Mouse (Mus musculus) kidney, postnatal 10 days (tissue): ENCODE results near the gene Tmem74b.

Experiments
- DNase-seq: peaks from one replicate; pipeline ENCODE4 v3.0.0; 2021; ENCODE audit warnings: mixed read lengths

The Tmem74b gene

DNA sequence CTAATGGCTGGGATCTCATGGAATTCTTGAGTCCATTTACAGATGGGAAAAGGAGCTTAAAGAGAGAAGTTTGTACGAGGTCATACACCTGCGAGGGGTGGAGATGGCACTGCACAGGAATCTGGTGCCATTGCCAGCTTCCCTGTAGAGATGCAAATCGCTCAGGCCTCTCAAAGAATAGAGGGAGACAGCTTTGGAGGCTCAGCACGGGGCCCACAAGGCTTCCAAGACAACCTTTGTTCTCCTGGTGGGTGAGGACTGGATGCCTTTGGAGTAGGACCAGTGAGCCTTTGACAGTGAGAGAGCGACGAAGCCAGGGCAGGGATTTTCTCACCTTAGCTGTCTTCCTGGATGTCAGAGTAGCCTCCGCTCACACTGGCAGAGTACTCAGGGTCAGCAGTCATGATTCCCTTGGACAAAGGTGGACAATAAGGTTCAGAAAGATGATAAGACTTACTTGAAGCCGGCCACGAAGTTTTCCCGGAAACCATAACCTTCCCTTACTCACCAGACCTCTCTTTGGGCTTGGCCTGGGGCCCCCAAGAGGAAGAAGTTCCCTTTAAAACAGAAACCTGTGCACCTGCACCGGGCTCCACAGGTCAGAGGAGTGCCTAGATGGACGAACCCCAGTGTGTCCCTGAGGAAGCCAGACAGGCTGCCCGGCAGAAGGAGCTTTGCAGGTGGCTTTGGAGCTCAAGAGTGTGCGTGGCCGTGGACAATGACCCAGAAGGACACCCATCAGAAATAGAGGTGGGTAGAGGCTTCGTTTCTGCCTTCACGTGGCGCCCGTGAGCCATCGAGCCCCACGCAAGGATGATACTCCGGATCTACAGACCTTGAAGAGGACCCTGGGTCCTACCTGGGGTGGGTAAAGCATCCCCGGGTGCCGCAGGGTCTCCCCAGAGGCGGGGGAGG is at the start of gene Tmem74b:
TSS of gene Tmem74b (plus strand) at position 778 of the 915 bp plus-strand sequence.
- peak; percentile 9 for DNase-seq

GRCm38 (mm10) chr2:151652053-151652452 is 49.8 kb upstream of the Tmem74b start:
- no peak for DNase-seq

DNA sequence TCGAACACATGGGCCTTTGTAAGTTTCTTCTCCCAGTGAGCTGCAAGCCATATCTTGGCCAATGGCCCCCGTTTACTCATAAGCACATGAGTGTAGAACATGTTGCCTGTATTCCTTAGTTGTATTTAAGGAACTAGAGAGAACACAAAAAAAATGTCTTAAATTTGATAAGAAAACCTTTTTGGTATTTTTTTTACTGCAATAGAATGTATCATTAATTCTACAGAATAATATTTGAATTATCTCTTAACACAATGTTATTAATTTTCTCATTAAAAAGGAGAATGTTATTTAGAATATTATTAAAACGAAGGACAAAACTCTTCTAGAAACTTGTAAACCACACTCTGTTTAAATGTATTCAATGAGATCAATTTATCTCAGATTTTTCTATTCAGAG is 33.4 kb upstream of the Tmem74b start, which contains the start of gene Rad21l:
TSS of gene Rad21l (minus strand) at position 101 of the 400 bp plus-strand sequence.
- DNase-seq = no peak

- DNase-seq = no peak
Observed at GRCm38 (mm10) chr2:151670026-151670967, 31.5 kb upstream of the Tmem74b start.

- no peak for DNase-seq
Observed at GRCm38 (mm10) chr2:151670968-151671329, 30.9 kb upstream of the Tmem74b start.

- no peak for DNase-seq
Observed at GRCm38 (mm10) chr2:151676234-151676633, 25.6 kb upstream of the Tmem74b start.

DNA sequence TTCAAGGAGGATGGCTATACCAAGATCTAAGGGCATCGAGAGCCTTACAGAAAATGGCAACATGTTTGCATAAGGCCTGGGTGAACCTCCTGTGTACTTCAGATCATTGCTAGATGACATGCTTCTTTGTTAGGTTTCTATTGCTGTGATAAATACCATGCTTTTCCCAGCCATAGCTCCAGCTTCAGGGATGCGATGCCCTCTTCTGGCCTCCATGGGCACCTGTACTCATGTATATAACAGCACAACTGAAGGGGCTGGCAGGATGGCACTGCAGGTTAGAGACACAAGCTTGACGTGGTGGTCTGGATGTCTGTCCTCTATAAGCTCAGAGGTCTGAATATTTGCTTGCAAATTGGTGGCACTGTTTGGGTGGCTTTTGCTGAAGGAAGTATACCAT is 19.5 kb upstream of the Tmem74b start:
- DNase-seq = peak; percentile 36

- DNase-seq = no peak
Observed at GRCm38 (mm10) chr2:151682976-151683375, 18.8 kb upstream of the Tmem74b start.

DNA sequence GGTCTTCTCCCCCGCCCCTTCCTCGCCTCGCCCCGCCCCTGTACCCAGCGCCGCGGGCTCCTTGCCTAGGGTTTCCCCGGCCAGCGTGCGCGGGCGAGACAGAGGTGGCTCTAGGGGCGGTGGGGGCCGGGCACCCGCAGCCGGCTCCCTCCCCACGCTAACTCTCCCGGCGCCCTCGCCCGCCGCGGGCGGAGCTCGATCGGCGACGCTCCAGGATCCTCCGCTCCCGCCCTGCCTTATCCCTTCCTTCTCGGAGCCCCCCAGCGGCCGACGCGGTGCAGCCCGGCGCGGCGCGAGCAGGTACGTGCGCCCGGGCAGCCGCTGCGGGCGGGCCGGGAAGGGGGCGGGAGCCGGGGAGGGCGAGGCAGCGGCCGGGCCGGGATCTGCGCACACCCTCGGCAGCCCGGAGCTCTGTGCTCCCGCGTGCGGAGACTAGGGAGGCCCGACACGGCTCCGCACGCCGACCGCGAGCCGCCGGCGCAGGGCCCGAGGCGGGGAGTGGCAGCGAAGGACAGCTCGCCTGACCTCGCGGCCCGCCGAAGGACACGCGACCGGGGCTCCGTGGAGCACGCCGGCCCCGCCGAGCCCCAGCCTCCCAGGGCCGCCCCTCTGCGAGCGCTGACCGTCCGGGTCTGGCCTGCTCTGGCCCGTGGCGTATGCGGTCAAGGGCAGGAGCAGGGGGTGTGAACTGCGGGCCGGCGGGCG is 490 bp downstream of the Tmem74b start:
- peak; percentile 56 for DNase-seq

DNA sequence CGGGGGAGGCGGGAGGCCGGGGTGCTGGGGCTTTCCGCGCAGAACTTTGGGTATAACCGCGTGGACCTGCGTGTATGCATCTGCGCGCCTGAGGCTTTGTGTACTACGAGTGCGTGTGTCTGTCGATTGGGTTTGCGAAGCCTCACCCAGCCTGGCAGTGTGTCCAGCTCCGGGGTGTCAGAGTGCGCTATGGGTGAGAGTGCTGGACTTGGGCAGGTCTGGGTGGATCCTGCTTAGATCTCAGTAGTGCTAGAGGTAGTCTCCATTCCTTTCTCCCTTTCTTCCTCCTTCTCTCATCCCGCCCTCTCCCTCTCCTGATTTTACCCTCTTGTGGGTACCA is 1.0 kb downstream of the Tmem74b start:
- DNase-seq = no peak

GRCm38 (mm10) chr2:151712647-151713046 is 10.8 kb downstream of the Tmem74b start:
- peak; percentile 73 for DNase-seq

GRCm38 (mm10) chr2:151715526-151715925 is 13.7 kb downstream of the Tmem74b start:
- DNase-seq = no peak

- DNase-seq = peak; percentile 29
Observed at GRCm38 (mm10) chr2:151716318-151717055, 14.7 kb downstream of the Tmem74b start.

DNA sequence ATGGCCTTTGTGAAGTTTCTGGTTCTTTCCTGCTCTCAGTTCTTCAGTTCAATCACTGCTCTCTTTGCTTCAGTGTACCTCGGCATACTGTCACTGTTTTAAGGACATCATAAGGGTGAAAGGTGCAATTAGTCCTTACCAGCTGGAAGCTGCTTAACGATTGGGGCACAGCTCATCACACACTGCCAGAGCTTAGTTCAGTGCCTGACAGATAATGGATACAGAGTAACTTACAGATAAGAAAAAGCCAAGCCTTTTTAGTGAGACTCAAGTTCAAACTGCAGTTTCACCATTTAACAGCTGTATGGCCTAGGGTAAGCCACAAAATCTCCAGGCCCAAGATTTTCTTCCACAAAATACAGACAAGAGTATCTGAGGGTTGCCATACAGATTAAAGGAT is 22.3 kb downstream of the Tmem74b start:
- DNase-seq = no peak

DNA sequence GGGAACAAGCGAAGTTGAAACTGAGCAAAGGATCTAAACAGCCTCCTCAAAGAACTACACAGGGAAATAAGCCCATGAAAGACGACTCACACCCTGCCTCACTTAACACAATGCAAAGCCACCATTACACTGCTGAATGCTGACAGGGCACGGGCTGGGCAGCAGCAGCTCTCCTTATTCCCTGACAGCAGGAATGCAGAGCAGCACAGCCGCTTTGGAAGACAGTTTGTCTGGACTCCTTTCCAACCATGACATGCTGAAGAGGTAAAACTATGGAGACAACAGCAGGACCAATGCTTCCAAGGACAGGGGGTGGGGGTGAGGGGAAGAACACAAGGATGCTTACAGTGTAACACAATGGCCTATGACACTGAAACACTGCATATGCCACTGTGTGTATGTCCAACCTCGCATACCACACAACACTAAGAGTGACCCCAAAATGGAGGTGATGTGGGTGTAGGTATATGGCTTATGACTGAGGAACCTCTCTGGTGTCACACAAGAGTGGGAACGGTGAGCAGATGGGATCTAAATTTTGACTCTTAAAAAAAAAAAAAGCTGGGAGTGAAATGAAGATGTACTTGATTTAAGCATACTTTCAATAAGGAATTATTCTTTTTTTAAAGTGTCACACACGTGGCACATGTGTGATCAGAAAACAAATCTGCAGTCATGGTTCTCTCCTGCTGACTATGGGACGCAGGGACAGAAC is 31.5 kb downstream of the Tmem74b start:
- no peak for DNase-seq

GRCm38 (mm10) chr2:151735422-151735821 is 33.6 kb downstream of the Tmem74b start:
- DNase-seq = no peak

DNA sequence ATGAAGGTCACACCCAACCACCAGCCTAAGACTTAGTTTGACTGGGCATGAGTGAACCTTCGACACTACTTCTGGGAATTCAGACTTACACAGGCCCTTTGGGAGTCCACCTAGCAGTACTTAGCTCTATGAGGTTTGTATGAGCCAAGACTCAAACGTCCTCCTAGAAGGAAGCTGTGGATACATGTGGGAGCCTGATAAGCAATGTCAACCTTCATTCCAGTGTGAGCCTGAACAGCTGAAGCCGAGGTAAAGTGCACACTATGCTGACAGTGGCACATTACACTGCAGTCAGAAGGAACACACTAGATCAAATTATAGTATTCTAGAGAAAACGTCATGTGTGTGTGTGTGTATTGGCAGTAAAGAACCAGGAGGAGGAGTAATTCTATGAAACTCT is 36.7 kb downstream of the Tmem74b start:
- DNase-seq = no peak

GRCm38 (mm10) chr2:151739081-151739480 is 37.3 kb downstream of the Tmem74b start:
- DNase-seq = no peak

GRCm38 (mm10) chr2:151739505-151739904 is 37.7 kb downstream of the Tmem74b start:
- no peak for DNase-seq

DNA sequence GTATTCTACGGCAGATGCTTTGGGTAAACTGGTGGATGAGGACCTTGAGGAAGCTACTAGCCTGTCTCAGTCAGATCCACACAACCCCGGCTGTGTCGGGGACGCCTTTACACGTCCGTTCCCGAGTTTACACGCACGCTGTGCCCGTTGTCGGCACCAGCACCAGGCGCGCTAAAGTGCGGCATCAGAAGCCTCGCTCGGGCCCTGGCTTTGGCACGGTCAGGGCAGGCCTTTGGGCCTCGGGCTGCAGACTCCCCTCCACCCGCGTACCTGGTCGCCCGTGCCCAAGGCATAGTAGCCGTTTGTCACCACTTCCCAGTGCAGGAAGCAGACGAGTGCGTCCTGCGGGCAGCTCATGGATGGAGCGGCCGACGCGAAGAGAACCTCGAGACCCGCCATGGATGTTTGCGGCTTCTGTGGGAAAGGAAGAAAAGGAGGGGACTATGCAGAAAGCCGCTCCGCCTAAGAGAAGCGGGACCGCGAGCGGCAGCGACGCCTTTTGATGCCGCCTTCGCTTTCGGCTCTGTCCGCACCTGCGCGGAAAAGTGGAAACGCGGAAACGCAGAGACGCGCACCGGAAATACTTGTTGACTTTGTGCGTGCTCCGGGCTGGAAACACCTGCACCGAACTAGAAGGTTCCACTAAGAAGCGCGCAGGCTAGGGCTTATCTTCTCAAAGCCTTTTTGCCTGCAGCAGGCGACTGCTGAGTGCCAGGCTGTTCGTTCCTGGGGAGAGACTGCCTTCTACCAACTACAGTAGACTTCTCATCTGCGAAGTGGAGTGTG is 39.1 kb downstream of the Tmem74b start:
- peak; percentile 92 for DNase-seq

DNA sequence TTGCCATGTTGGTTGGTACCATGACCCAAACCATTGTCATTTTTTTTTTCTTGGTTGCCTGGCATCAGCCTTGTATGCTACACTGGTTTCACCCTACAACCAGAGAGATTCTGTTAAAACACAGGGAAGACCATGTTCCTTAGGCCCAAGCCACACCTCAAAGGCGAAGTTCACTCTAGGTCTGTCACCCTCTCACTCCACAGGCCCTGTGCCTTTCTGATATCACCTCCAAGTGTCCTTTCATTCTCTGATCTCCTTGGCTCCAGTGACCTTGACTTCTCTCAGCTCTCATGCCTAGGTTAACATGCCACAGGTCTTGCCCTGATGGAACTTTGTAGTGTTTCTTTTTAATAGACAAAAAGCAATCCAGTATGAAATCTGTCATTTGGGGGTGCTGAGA is 40.3 kb downstream of the Tmem74b start:
- DNase-seq = no peak
